Mouse (Mus musculus) embryonic facial prominence, embryonic 14.5 days (tissue): ENCODE results near the gene C1ql2. TPM values are rescaled to one million over a fixed set of nuclear protein-coding genes. Genes with fewer than 3 reads are reported as not detected.

Experiments
- ATAC-seq: fragments of 200-750 bp; cut with Nextera tagmentation; 2 replicates; pipeline ENCODE4 v1.8.0; 2017; ENCODE audit warnings: low read depth, moderate number of reproducible peaks, moderate TSS enrichment
- DNase-seq: peaks from one replicate; pipeline ENCODE4 v3.0.0-alpha.2; 2015; ENCODE audit warnings: low spot score
- H3K27ac ChIP-seq: fragments of 300-500 bp; sonication (generic); replicated peaks from 2 replicates; pipeline ENCODE4 v1.5.1; 2014; ENCODE audit warnings: low read depth, mild to moderate bottlenecking, low read length, moderate library complexity
- H3K27me3 ChIP-seq: fragments of 300-500 bp; sonication (generic); replicated peaks from 2 replicates; pipeline ENCODE4 v1.6.1; 2014; ENCODE audit warnings: low read length; ENCODE audit not compliant: control insufficient read depth, insufficient read depth
- H3K36me3 ChIP-seq: fragments of 300-500 bp; sonication (generic); 2 replicates; pipeline ENCODE4 v1.6.1; 2014; ENCODE audit warnings: low read length, mixed read lengths; ENCODE audit not compliant: control insufficient read depth, insufficient read depth
- H3K4me1 ChIP-seq: fragments of 300-500 bp; sonication (generic); 2 replicates; pipeline ENCODE4 v1.6.1; 2014; ENCODE audit warnings: antibody characterized with exemption, low read length; ENCODE audit not compliant: control insufficient read depth, insufficient read depth
- H3K4me2 ChIP-seq: fragments of 300-500 bp; sonication (generic); 2 replicates; pipeline ENCODE4 v1.6.1; 2014; ENCODE audit warnings: low read depth, mild to moderate bottlenecking, low read length, moderate library complexity, mixed read lengths
- H3K4me3 ChIP-seq: fragments of 300-500 bp; sonication (generic); 2 replicates; pipeline ENCODE4 v1.5.1; 2014; ENCODE audit warnings: low read depth, mild to moderate bottlenecking, low read length
- H3K9ac ChIP-seq: fragments of 300-500 bp; sonication (generic); 2 replicates; pipeline ENCODE4 v1.6.1; 2014; ENCODE audit warnings: low read depth, mild to moderate bottlenecking, low read length, moderate library complexity, mixed read lengths
- H3K9me3 ChIP-seq: fragments of 300-500 bp; sonication (generic); 2 replicates; pipeline ENCODE4 v1.6.1; 2016; ENCODE audit warnings: low read length; ENCODE audit not compliant: control insufficient read depth
- WGBS: fragments of 180-500 bp; shearing (Covaris S2); extraction: QIAGEN DNeasy Blood & Tissue Kit; methylation state at CpG from one replicate; pipeline ENCODE4 v1.1.7; 2014; 5-methylcytosine and 5-hydroxymethylcytosine counted together
- polyA plus RNA-seq: library from polyadenylated mRNA; unstranded; fragments of >200 nt; fragmentation: Nextera tagmentation; extraction: Ambion mirVana; gene quantifications from 2 replicates; pipeline ENCODE4 v1.2.1, GENCODE M21; 2014

The C1ql2 gene
- 0.08 TPM in 1 of 2 replicates, not detected in the other for polyA plus RNA-seq

- 0 out of 2 replicates have a peak, but pooled peaks have one; percentile 12 for ATAC-seq
- DNase-seq, result no peak
- Histone ChIP-seq H3K9me3 (no peaks in the 10 kb centered on the region), H3K36me3 (no peaks in the 10 kb centered on the region), H3K27me3 (peaks cover 82% of the 10 kb centered on the region), H3K27ac (no peak within 1 kb of the TSS), H3K4me1 (peaks cover 3% of the 10 kb centered on the region; the same call in 1 of the 2 replicates), H3K4me2 (peak within 1 kb of the TSS; percentile 50), H3K4me3 (peak within 1 kb of the TSS; percentile 33), H3K9ac (peak within 1 kb of the TSS; percentile 14; the same call in 1 of the 2 replicates)
- WGBS, result 2% methylated on average over 21 of the region's 73 CpGs
Observed at GRCm38 (mm10) chr1:120340419-120341171, at the start of gene C1ql2. Gene C1ql2 (plus strand): TSS chr1:120340582.

GRCm38 (mm10) chr1:120291709-120292108, 48.7 kb upstream of the C1ql2 start:
- ATAC-seq, result no peak

GRCm38 (mm10) chr1:120293803-120294202, 46.6 kb upstream of the C1ql2 start:
- H3K4me2 ChIP-seq, result no peak overlapping the region
- no peaks in the 10 kb centered on the region for H3K4me1 ChIP-seq
- ATAC-seq, result no peak
- H3K36me3 ChIP-seq, result no peaks in the 10 kb centered on the region
- 17% methylated on average over 1 of the region's 1 CpGs for WGBS
- H3K27me3 ChIP-seq, result no peaks in the 10 kb centered on the region
- H3K4me3 ChIP-seq, result no peak overlapping the region
- peak; percentile 42 for DNase-seq
- H3K9ac ChIP-seq, result no peak overlapping the region
- no peak overlapping the region for H3K27ac ChIP-seq
- H3K9me3 ChIP-seq, result no peaks in the 10 kb centered on the region

More at GRCm38 (mm10) chr1:120291709-120292108, 48.7 kb upstream of the C1ql2 start:
- Histone ChIP-seq H3K4me2 (no peak overlapping the region), H3K36me3 (no peaks in the 10 kb centered on the region), H3K4me3 (no peak overlapping the region), H3K9ac (no peak overlapping the region), H3K27ac (no peak overlapping the region), H3K4me1 (no peaks in the 10 kb centered on the region), H3K9me3 (no peaks in the 10 kb centered on the region), H3K27me3 (no peaks in the 10 kb centered on the region)
- DNase-seq, result no peak
- 88% methylated on average over 3 of the region's 3 CpGs for WGBS

GRCm38 (mm10) chr1:120296936-120297335, 43.4 kb upstream of the C1ql2 start:
- Histone ChIP-seq H3K9ac (no peak overlapping the region), H3K27me3 (no peaks in the 10 kb centered on the region), H3K4me1 (no peaks in the 10 kb centered on the region), H3K4me3 (no peak overlapping the region), H3K9me3 (no peaks in the 10 kb centered on the region), H3K27ac (no peak overlapping the region), H3K36me3 (no peaks in the 10 kb centered on the region), H3K4me2 (no peak overlapping the region)
- WGBS, result 97% methylated on average over 2 of the region's 2 CpGs
- ATAC-seq (no peak), DNase-seq (no peak)

GRCm38 (mm10) chr1:120305801-120306200, 34.6 kb upstream of the C1ql2 start:
- Histone ChIP-seq H3K4me2 (no peak overlapping the region), H3K36me3 (no peaks in the 10 kb centered on the region), H3K9me3 (no peaks in the 10 kb centered on the region), H3K4me3 (no peak overlapping the region), H3K9ac (no peak overlapping the region), H3K4me1 (no peaks in the 10 kb centered on the region), H3K27ac (no peak overlapping the region), H3K27me3 (no peaks in the 10 kb centered on the region)
- 68% methylated on average over 2 of the region's 2 CpGs for WGBS
- DNase-seq, result no peak
- no peak for ATAC-seq

GRCm38 (mm10) chr1:120321270-120322021, 18.9 kb upstream of the C1ql2 start:
- Histone ChIP-seq H3K36me3 (no peaks in the 10 kb centered on the region), H3K27ac (no peak overlapping the region), H3K4me2 (no peak overlapping the region), H3K4me1 (no peaks in the 10 kb centered on the region), H3K9ac (no peak overlapping the region), H3K27me3 (no peaks in the 10 kb centered on the region), H3K4me3 (no peak overlapping the region), H3K9me3 (no peaks in the 10 kb centered on the region)
- ATAC-seq (peak; percentile 44; the same call in 1 of the 2 replicates), DNase-seq (peak; percentile 37)
- 72% methylated on average over 16 of the region's 16 CpGs for WGBS

- no peak for ATAC-seq
- no peak overlapping the region for H3K9ac ChIP-seq
- H3K27me3 ChIP-seq, result no peaks in the 10 kb centered on the region
- H3K36me3 ChIP-seq, result no peaks in the 10 kb centered on the region
- no peaks in the 10 kb centered on the region for H3K9me3 ChIP-seq
- no peak overlapping the region for H3K27ac ChIP-seq
- no peak overlapping the region for H3K4me2 ChIP-seq
- no peak overlapping the region for H3K4me3 ChIP-seq
- no peak for DNase-seq
- WGBS, result 93% methylated on average over 4 of the region's 5 CpGs
- H3K4me1 ChIP-seq, result no peaks in the 10 kb centered on the region
Observed at GRCm38 (mm10) chr1:120323131-120323561, 17.2 kb upstream of the C1ql2 start.

- Histone ChIP-seq H3K36me3 (no peaks in the 10 kb centered on the region), H3K4me3 (no peak overlapping the region), H3K9ac (no peak overlapping the region), H3K9me3 (no peaks in the 10 kb centered on the region), H3K4me1 (no peaks in the 10 kb centered on the region), H3K27me3 (no peaks in the 10 kb centered on the region), H3K4me2 (no peak overlapping the region), H3K27ac (no peak overlapping the region)
- 18% methylated on average over 6 of the region's 6 CpGs for WGBS
- no peak for ATAC-seq
- peak; percentile 57 for DNase-seq
Observed at GRCm38 (mm10) chr1:120327714-120328113, 12.7 kb upstream of the C1ql2 start.
